In genomic region chrX:11707330-11707729, GRCm38 (mm10) we compare ENCODE assay signal across 22 mouse cellular contexts.
DNase-seq lines count a peak whose midpoint lies in the region; ATAC-seq lines count a peak whose summit lies in the region.
"Had no signal": no experiment of that assay in that cellular context is flagged by ENCODE, and none has a peak within 500 bp of the region (broad histone marks: within the 10 kb centered on the region; RNA-seq: fewer than 3 reads in every experiment).

No protein-coding gene starts in this region.

- ATAC-seq in kidney, embryonic 16.5 days (ENCODE audit: low FRiP score, low TSS enrichment), result peak; percentile 56
- peak; percentile 9; the same call in 1 of the 2 replicates for ATAC-seq in neural tube, embryonic 14.5 days (ENCODE audit: low read depth)
- no peak for ATAC-seq in erythroid progenitor cell, adult 5-6 weeks (replicated peaks; ENCODE audit: low FRiP score, poor library complexity, severe bottlenecking)
- ATAC-seq: forebrain, embryonic 14.5 days; hindbrain, embryonic 16.5 days had no signal

- no peaks in the 10 kb centered on the region for H3K9me3 ChIP-seq in kidney, embryonic 16.5 days (ENCODE audit: low read length)
- H3K9me3 ChIP-seq in neural tube, embryonic 14.5 days (ENCODE audit: control insufficient read depth, low read length), result no peaks in the 10 kb centered on the region
- H3K9me3 ChIP-seq: lung, embryonic 15.5 days; midbrain, embryonic 12.5 days had no signal

- peaks cover 20% of the 10 kb centered on the region for H3K4me1 ChIP-seq in kidney, embryonic 16.5 days (ENCODE audit: insufficient read depth, low read length)
- H3K4me1 ChIP-seq in neural tube, embryonic 14.5 days (ENCODE audit: control insufficient read depth, insufficient read depth, low read length), result no peaks in the 10 kb centered on the region

- peaks cover 13% of the 10 kb centered on the region for H3K27me3 ChIP-seq in kidney, embryonic 16.5 days (ENCODE audit: insufficient read depth, low read length)
- H3K27me3 ChIP-seq in neural tube, embryonic 14.5 days (ENCODE audit: control insufficient read depth, insufficient read depth, low read length), result no peaks in the 10 kb centered on the region
- H3K27me3 ChIP-seq: lung, embryonic 15.5 days had no signal

- 47% methylated on average over 6 of the region's 6 CpGs for WGBS in kidney, embryonic 16.5 days
- WGBS in neural tube, embryonic 14.5 days, result 40% methylated on average over 6 of the region's 6 CpGs

- H3K36me3 ChIP-seq in kidney, embryonic 16.5 days (ENCODE audit: insufficient read depth, low read length), result no peaks in the 10 kb centered on the region
- no peaks in the 10 kb centered on the region for H3K36me3 ChIP-seq in neural tube, embryonic 14.5 days (ENCODE audit: control insufficient read depth, insufficient read depth, low read length)
- H3K36me3 ChIP-seq: lung, embryonic 15.5 days; midbrain, embryonic 12.5 days had no signal

- H3K9ac ChIP-seq in kidney, embryonic 16.5 days (replicated peaks; ENCODE audit: low read length), result no peak overlapping the region
- H3K9ac ChIP-seq in neural tube, embryonic 14.5 days (replicated peaks; ENCODE audit: low read depth, low read length), result no peak overlapping the region
- H3K9ac ChIP-seq: liver, embryonic 14.5 days; lung, embryonic 15.5 days; midbrain, embryonic 12.5 days had no signal

- H3K4me3 ChIP-seq in kidney, embryonic 16.5 days (ENCODE audit: low read length), result no peak overlapping the region
- no peak overlapping the region for H3K4me3 ChIP-seq in neural tube, embryonic 14.5 days (ENCODE audit: low read depth, low read length)
- H3K4me3 ChIP-seq: lung, embryonic 15.5 days; midbrain, embryonic 12.5 days had no signal

- H3K4me2 ChIP-seq in kidney, embryonic 16.5 days (replicated peaks; ENCODE audit: low read depth, low read length), result no peak overlapping the region
- no peak overlapping the region for H3K4me2 ChIP-seq in neural tube, embryonic 14.5 days (ENCODE audit: low read depth, low read length)
- H3K4me2 ChIP-seq: heart, embryonic 11.5 days; lung, embryonic 15.5 days; midbrain, embryonic 12.5 days had no signal

- DNase-seq in adrenal gland, postnatal 10 days, result peak; percentile 10
- DNase-seq in adrenal gland, adult 2 months, result no peak
- DNase-seq in kidney, adult 11 months, result no peak
- DNase-seq in neural tube, embryonic 10.5 days (ENCODE audit: extremely low spot score, low spot score), result no peak
- peak; percentile 27 for DNase-seq in mesoderm, embryonic 11.5 days (ENCODE audit: low read depth, low spot score)
- DNase-seq: cerebellum, adult 2 months; cerebellum, postnatal 36 days; gastrocnemius, postnatal 36 days; kidney, adult 2 months; kidney, postnatal 10 days; layer of hippocampus, adult 9-11 months; liver; right cerebral cortex, postnatal 14 days had no signal

- H3K27ac ChIP-seq in kidney, embryonic 16.5 days (ENCODE audit: low read length), result no peak overlapping the region
- no peak overlapping the region for H3K27ac ChIP-seq in neural tube, embryonic 14.5 days (ENCODE audit: low read depth, low read length)
- H3K27ac ChIP-seq: liver, embryonic 14.5 days; lung, embryonic 15.5 days; midbrain, embryonic 12.5 days had no signal

Comparison
In these comparisons a context has a peak if more than half of its experiments do, and no peak if none do; other contexts are left out.
1. DNase-seq: peak in adrenal gland, postnatal 10 days (single experiment) and mesoderm, embryonic 11.5 days (single experiment); none in adrenal gland, adult 2 months (single experiment), kidney, adult 11 months (single experiment) and neural tube, embryonic 10.5 days (single experiment).